Mouse (Mus musculus) ES-E14 (cell line): ENCODE data around the gene Scrn1. TPM values are rescaled to one million over a fixed set of nuclear protein-coding genes. Genes with fewer than 3 reads are reported as not detected.

ENCODE experiments used
- DNase-seq: peaks from one replicate; pipeline ENCODE4 v3.0.0-alpha.2; 2013; ENCODE audit warnings: low read depth, low spot score
- H3K27ac ChIP-seq: 2 replicates; pipeline ENCODE4 v1.5.1; 2012; ENCODE audit warnings: low read depth, mild to moderate bottlenecking, low read length, moderate library complexity, mixed read lengths; ENCODE audit not compliant: poor library complexity, insufficient read depth, severe bottlenecking
- H3K36me3 ChIP-seq: 2 replicates; pipeline ENCODE4 v1.6.1; 2012; ENCODE audit warnings: mild to moderate bottlenecking, low read length, moderate library complexity, mixed read lengths; ENCODE audit not compliant: control insufficient read depth, poor library complexity, insufficient read depth, severe bottlenecking
- H3K4me1 ChIP-seq, 2 experiments: fragments of 150-350 bp in 1 of 2; sonication (generic) in 1 of 2; 2 replicates each; pipeline ENCODE4 v1.6.1; 2012; ENCODE audit warnings: low read length in 2 of 2, mild to moderate bottlenecking in 1 of 2, mixed read lengths in 1 of 2; ENCODE audit not compliant: control insufficient read depth in 2 of 2, insufficient read depth in 2 of 2, poor library complexity in 1 of 2
- H3K4me3 ChIP-seq, 2 experiments: fragments of 150-350 bp in 1 of 2; sonication (generic) in 1 of 2; 2 replicates each; pipeline ENCODE4 v1.5.1; 2012; ENCODE audit warnings: low read length in 2 of 2, low read depth in 1 of 2, mild to moderate bottlenecking in 1 of 2, mixed read lengths in 1 of 2; ENCODE audit not compliant: insufficient read depth in 1 of 2, poor library complexity in 1 of 2, severe bottlenecking in 1 of 2
- H3K9ac ChIP-seq: 2 replicates; pipeline ENCODE4 v1.6.1; 2012; ENCODE audit warnings: low read depth, mild to moderate bottlenecking, low read length, mixed read lengths; ENCODE audit not compliant: poor library complexity, insufficient read depth, severe bottlenecking
- H3K9me3 ChIP-seq: fragments of 150-350 bp; sonication (generic); 2 replicates; pipeline ENCODE4 v1.6.1; 2012; ENCODE audit warnings: low read depth, mild to moderate bottlenecking, low read length; ENCODE audit not compliant: control insufficient read depth, insufficient read depth
- CHD2 ChIP-seq: IDR thresholded peaks from 2 replicates; pipeline ENCODE4 v1.6.1; 2014; ENCODE audit warnings: mild to moderate bottlenecking, low read depth, low read length, inconsistent platforms
- HCFC1 ChIP-seq: IDR thresholded peaks from 2 replicates; pipeline ENCODE4 v1.6.1; 2012; ENCODE audit warnings: low read length, inconsistent platforms, borderline replicate concordance; ENCODE audit not compliant: insufficient read depth
- MAFK ChIP-seq: IDR thresholded peaks from 2 replicates; pipeline ENCODE4 v1.6.1; 2014; ENCODE audit warnings: mild to moderate bottlenecking, low read depth, low read length, inconsistent platforms; ENCODE audit not compliant: insufficient read depth
- ZC3H11A ChIP-seq: IDR thresholded peaks from 2 replicates; pipeline ENCODE4 v1.6.1; 2012; ENCODE audit warnings: low read depth, mild to moderate bottlenecking, inconsistent platforms, low read length, borderline replicate concordance
- ZNF384 ChIP-seq: IDR thresholded peaks from 2 replicates; pipeline ENCODE4 v1.6.1; 2012; ENCODE audit warnings: low read depth, low read length, inconsistent platforms
- in situ Hi-C, 2 experiments: fragments of 600-800 bp; cut with MboI; formaldehyde crosslinking; loops; one replicate each; pipeline ENCODE4 v1.15.1; 2025; ENCODE audit warnings: low sequenced_read_pairs in 2 of 2, inconsistent platforms in 1 of 2; ENCODE audit not compliant: unreplicated experiment in 2 of 2
- total RNA-seq: library from RNA; depleted of rRNA; stranded (reverse); fragments of 300-350 nt; gene quantifications from 2 replicates; pipeline ENCODE4 v1.2.3, GENCODE M21; 2012

Scrn1 gene
- total RNA-seq, 1 experiment, result 8.9 TPM

DNA sequence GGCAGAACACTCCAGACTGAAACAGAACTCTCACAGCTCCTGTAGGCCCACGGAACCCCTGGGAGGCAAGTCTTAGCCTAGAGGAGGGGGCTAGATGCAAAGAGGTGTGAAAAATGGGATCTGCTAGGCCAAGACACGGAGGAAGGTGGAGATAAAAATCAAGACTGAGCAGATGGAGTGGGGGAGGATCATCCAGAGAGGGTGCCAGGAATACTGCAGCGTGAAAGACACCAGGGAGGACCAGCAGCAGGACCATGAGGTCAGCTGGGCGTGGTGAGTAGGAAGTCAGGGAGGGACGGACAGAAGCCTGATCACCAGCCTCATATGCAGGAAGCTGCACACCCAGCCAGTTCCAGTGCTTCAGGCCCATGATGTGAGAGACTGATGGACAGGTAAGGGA lies 47.5 kb downstream of the Scrn1 start:
- H3K27ac ChIP-seq, result no peak overlapping the region
- TF ChIP-seq MAFK (no peak), ZNF384 (no peak), HCFC1 (no peak), ZC3H11A (no peak), CHD2 (no peak)
- no peaks in the 10 kb centered on the region for H3K4me1 ChIP-seq

DNA sequence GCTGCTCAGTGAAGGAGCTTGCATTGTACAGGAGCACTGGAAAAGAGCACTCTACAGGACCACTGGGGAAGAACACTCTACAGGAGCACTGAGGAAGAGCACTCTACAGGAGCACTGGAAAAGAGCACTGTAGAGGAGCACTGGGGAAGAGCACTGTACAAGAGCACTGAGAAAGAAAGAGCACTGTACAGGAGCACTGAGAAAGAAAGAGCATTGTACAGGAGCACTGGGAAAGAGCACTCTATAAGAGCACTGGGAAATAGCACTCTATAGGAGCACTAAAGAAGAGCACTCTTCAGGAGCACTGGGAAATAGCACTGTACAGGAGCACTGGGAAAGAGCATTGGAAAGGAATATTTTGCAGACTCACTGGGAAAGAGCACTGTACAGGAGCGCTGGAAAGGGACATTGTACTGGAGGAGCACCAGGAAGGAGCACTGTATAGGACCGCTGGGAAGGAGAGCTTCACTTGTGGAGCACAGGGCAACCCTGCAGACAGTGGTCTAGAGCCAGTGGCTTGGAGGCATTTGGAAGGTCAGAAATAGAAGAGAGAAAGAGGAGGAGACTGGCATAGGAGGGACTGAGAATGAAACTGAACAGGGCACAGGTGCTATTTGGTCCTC lies 49.7 kb downstream of the Scrn1 start:
- no peak overlapping the region for H3K27ac ChIP-seq
- H3K36me3 ChIP-seq, result no peaks in the 10 kb centered on the region
- in situ Hi-C loops, result no loop called here
- no peak for DNase-seq
- H3K4me3 ChIP-seq, result no peak overlapping the region
- no peaks in the 10 kb centered on the region for H3K4me1 ChIP-seq
- TF ChIP-seq ZNF384 (no peak), CHD2 (no peak), HCFC1 (no peak), MAFK (no peak), ZC3H11A (no peak)
- no peaks in the 10 kb centered on the region for H3K9me3 ChIP-seq
- no peak overlapping the region for H3K9ac ChIP-seq

More for the DNA sequence above, 47.5 kb downstream of the Scrn1 start:
- Histone ChIP-seq H3K36me3 (no peaks in the 10 kb centered on the region), H3K9me3 (no peaks in the 10 kb centered on the region), H3K4me3 (no peak overlapping the region), H3K9ac (no peak overlapping the region)
- no peak for DNase-seq
- in situ Hi-C loops, result no loop called here

DNA sequence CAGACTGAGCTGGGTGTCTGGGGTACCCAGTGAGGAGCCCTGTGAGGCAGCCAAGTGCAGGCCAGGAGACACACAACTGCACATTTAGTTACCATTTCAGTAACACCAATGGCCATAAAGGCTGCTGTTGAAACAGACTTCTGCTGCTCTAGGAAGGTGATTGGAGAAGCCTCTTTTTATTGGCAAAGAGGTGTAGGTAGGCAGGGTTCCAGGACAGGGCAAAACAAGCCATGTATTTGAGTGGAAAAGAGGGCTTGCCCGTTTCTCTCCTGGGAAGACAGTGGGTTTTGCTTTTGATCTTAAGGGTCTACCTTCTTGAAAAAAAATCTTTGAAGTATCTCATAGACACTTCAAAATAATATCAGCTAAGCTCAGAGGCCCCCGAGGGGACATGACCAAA lies 54.0 kb downstream of the Scrn1 start:
- no peak overlapping the region for H3K27ac ChIP-seq
- no peaks in the 10 kb centered on the region for H3K36me3 ChIP-seq
- no peak for DNase-seq

DNA sequence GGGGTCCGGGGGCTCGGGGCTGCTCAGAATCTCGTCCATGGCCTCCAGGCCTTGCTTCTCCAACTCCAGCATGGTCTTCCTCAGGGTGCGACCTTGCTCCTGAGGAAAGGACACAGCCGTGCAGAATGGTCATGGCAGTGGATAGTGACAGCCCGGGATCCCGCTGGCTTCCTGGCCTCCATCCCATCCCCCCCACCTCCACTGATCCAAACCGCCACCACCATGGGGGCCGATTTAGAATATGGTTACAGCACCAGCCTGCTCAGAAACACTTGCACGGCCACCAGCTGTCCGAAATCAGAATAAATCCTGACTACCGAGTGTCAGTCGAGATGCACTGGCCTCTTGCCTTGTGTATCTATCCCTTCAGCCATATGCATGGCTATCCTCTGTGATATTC lies 57.0 kb downstream of the Scrn1 start:
- Histone ChIP-seq H3K9ac (no peak overlapping the region), H3K36me3 (no peaks in the 10 kb centered on the region), H3K9me3 (no peaks in the 10 kb centered on the region), H3K27ac (no peak overlapping the region), H3K4me1 (no peaks in the 10 kb centered on the region; a peak in 2 of 4 replicates), H3K4me3 (no peak overlapping the region)
- in situ Hi-C loops, result no loop called here
- no peak for TF ChIP-seq HCFC1
- DNase-seq, result no peak

More for the DNA sequence above, 54.0 kb downstream of the Scrn1 start:
- Histone ChIP-seq H3K4me3 (no peak overlapping the region), H3K9ac (no peak overlapping the region), H3K9me3 (no peaks in the 10 kb centered on the region), H3K4me1 (no peaks in the 10 kb centered on the region; a peak in 2 of 4 replicates)
- TF ChIP-seq ZNF384 (no peak), ZC3H11A (no peak), MAFK (peak; percentile 65; the same call in 1 of the 2 replicates)
- in situ Hi-C loops, result no loop called here

DNA sequence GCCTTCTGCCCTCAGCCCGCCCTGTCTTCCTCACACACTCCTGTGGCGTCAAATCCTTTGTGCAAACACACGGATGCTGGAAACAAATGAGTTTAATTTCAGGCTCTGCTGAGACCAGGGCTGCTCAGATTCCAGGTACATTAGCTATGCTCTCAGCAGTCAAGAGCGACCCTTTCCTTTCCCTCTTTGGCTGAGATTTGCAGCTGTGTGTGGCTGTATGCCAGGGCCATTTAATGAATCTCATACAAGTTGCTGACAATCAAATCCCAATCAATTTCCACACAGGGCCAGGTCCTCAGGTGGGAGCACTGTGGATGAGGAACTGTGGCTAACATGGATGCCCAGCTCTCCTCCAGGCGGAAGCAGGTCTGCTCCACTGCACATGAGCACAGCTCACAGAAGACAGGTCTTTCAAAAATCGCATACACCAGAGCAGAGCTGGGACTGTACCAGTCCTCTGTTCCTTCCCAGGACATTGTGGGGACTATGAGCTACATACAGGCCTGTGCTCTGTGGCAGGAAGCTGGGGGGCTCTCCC lies 58.0 kb downstream of the Scrn1 start:
- no peak overlapping the region for H3K4me3 ChIP-seq
- DNase-seq, result no peak
- TF ChIP-seq ZNF384 (no peak), CHD2 (no peak), HCFC1 (no peak), MAFK (no peak), ZC3H11A (no peak)
- in situ Hi-C loops, result no loop called here
- no peaks in the 10 kb centered on the region; a peak in 2 of 4 replicates for H3K4me1 ChIP-seq
- H3K9me3 ChIP-seq, result no peaks in the 10 kb centered on the region
- no peak overlapping the region; the same call in 1 of the 2 replicates for H3K27ac ChIP-seq
- no peaks in the 10 kb centered on the region for H3K36me3 ChIP-seq
- no peak overlapping the region for H3K9ac ChIP-seq
